Mouse (Mus musculus) heart, postnatal 36 days (tissue): Measurements from ENCODE around the gene Garem2. TPM values are rescaled to one million over a fixed set of nuclear protein-coding genes. Genes with fewer than 3 reads are reported as not detected.
"Not testable (repeated sequence)": the region's sequence is repeated elsewhere in the genome, so short reads cannot be mapped to it uniquely, and the experiment has no call there.

Experiments used
- DNase-seq, 2 experiments: peaks; one replicate each; pipeline ENCODE4 v3.0.0; 2021 to 2022
- intact Hi-C: fragments of 180-260 bp; cut with DNase I; formaldehyde crosslinking; loops from one replicate; pipeline ENCODE4 v1.15.1; 2025
- total RNA-seq, 2 experiments: library from RNA; stranded (reverse); gene quantifications; 2 replicates each; pipeline ENCODE4 v1.2.3; 2021

The Garem2 gene
- under 1 TPM; 0.11 to 0.14 TPM for total RNA-seq

DNA sequence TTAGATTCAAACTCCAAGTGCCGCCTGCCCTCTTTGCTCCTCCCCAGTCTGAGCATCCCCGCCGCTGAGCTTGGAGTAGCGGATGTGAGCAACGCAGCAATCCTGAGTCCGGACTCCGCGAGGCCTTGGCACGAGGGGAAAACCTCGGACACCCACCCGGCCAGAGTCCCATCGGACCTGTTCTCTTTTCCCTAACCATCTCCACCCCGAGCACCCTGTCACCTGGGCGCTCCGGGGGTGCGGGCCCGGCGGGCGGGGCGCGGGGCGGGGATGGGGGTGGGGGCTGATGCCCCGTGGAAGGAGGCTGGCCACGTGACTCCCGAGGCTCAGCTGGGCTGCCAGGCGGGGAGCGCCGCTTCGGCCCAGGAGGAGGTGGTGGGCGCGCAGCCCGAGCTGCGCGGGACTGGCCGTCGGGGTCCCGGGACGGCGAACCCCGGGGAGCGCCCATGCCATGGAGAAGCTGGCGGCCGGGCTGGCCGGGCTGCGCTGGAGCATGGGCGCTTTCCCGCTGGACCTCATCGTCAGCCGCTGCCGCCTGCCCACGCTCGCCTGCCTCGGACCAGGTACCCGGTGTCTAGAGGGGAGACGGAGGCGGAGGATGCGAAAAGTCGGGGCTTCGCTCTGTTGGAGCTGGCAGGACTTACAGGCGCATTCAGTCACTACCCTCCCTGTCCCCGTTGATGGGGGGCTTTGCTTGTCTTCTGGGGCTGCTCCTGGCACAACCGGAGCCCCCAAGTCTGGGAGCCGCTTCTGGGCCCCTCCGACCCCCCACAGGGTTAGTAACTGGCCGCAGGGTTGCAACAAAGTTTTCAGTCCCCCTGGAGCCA is at the start of gene Garem2:
TSS of gene Garem2 (plus strand) at position 321 of the 827 bp plus-strand sequence.
- intact Hi-C loops, result no loop called here
- no peak for DNase-seq

DNA sequence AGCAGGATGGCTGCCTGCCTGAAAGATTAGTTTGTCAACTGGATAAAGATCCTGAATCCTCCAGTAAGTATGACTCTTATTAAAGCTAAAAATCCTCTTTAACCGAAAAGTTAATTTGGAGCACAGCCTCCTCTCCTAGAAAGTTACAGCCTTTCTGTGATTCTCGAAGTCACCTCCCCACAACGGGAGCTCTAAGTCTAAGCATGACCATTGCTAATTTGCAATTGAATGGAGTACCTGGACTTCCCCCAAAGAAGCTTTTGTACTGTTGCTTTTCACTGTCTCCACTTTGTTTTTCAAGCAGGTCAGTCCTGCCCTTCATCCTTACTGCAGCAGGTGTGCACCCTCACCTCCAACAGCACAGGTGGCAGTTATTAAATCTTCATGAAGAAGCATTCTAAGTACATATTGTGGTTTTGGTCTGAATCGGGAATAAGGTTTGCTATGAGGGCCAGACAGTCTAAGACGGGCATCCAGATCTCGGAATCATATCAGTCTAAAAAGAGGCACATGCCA is 46.7 kb upstream of the Garem2 start:
- intact Hi-C loops, result no loop called here

DNA sequence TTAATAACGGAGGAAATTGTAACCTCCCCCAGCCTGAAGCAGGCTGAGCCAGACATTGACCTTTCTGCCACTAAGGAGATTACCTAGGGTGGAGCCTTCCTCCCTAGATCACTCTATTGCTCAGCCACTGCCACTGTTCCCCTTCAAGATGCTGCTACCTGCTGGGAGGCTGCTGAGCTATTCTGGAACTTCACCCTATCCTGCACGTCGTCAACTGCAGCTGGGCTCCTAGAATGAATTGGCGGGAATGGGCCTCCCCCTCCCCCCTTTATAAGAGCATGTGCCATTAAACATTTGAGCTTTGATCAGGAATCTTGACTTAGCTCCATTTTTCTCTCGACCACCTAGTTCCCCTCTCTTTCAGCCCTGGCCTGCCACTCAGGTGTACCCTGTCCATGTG is 45.4 kb upstream of the Garem2 start:
- intact Hi-C loops, result not testable (repeated sequence)

More for the DNA sequence above, 46.7 kb upstream of the Garem2 start:
- no peak for DNase-seq

DNA sequence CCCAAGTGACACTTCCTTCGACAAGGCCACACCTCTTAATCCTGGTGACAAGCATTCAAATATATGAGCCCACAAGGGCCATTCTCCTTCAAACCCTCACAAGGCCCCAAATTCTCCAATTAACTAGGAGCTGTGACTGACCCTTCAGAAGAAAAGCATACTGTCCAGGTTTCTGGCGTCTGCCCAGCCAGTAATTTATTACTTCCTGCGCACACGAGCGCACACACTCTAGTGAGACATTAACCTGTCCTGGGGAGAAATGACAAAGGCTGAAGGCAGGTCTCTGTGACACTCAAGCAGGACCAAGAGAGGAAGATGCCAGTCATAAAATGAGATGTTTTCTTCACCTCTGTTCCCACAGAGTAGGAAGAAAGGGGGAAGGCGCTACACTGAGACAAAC is 37.2 kb upstream of the Garem2 start:
- intact Hi-C loops, result no loop called here
- DNase-seq, result no peak

More for the DNA sequence above, 45.4 kb upstream of the Garem2 start:
- DNase-seq, result not testable (repeated sequence)

DNA sequence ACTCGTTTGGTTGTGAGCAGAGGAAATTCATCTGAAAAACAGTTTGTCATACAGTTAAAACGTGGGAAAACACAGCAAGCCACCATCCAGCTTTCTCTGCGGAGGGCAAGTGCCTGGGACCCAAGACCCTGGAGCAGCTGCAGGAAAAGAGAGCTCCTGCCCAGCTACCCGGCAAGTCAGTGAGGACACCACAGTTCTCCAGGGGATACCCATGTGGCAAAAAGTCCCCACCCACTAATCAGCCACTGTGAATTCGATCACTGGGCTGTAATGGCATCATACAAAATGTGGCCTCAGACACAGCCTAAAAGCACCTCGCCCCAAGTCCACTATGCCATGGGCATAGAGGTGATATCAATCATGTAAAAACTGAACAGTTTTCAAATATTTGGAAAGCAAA is 33.3 kb upstream of the Garem2 start:
- intact Hi-C loops, result loop anchor here (5.0 kb wide), 1 partner anchor 244 kb away; no protein-coding TSS in a partner anchor
- no peak for DNase-seq

DNA sequence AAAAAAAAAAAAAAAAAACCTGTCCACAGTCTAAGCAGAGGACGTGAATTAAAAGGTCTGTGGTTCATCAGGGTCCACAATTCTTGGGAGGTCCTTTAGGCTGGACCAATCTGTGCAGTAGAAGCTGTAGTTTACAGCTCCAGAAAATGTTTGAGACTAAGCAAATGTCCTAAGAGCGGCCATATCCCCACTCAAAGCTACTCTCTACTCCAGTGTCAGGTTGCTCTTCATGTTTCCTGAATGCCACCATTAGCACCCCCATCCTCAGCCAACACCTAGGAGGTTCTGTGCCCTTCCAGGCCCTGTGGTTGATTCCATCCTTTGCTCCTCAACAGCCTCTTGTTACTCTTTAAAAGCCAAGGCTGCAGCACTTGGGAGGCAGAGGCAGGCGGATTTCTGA is 32.6 kb upstream of the Garem2 start:
- no peak for DNase-seq
- intact Hi-C loops, result loop anchor here (5.0 kb wide), 1 partner anchor 245 kb away; no protein-coding TSS in a partner anchor

DNA sequence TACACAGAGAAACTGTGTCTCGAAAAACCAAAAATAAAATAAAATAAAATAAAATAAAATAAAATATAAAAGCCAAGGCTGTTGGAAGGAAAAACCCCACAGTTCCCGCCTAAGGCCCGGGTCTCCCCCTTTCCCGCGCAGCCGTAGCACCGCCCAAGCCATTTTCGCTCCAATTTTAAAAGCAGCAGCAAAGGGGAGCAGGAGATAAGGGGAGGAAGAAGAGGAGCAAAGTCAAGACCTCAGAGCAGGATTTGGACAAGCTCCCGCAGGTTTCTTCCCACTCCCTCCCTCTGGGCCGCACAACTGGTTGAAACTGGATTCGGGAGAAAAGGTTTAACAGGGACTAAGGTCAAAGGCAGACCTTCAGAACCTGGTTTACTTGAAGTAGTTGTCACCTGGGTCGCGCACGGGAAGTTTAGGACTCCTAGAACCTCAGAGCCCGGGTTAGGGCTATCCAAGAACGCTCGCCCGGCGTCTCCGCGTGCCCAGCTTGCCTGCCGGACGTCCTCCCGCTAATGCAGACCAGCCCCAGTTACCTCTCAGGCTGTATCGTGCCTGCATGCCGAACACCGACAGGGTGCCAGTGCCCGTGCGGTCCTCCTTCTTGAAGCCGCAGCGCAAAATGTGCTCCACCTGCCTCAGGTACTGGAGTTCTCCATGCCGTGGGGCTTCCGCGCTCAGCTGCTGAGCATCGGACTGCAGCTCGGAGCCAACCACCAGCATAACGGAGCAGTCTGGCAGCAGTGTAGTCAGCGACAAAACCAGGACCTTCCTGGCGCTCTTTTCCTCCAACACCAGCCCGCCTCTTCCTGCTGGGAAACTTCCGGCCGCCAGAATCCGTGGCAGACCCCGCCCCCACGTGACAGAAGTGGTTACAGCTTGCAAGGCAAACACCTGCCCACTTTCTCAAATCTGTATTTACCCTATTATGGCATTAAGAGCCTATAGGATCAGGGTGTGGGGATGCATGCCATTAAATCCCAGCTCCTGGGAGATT is 31.8 kb upstream of the Garem2 start, which contains the start of gene Tyms:
TSS of gene Tyms (minus strand) at position 793 of the 997 bp plus-strand sequence.
- intact Hi-C loops, result loop anchor here (5.0 kb wide), 1 partner anchor 246 kb away; no protein-coding TSS in a partner anchor
- peak; percentile 70 to 75 for DNase-seq

DNA sequence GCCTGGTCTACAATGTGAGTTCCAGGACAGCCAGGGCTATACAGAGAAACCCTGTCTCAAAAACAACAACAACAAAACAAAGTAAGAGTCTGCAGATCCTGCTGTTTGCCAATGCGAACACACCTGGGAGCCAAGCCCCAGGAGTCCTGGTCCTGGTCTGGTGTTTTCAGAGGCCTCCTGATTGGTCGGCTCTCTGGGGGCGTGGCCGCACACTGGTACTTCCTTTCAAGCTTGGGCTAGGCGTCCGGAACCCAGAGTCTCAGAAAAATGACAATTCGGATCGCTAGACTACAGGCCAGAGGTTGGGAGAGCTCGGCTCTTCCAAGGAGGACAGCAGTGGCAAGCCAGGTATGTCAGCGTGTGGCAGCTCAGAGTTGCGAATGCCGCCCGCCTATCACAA is 12.3 kb upstream of the Garem2 start:
- no peak for DNase-seq
- intact Hi-C loops, result no loop called here

DNA sequence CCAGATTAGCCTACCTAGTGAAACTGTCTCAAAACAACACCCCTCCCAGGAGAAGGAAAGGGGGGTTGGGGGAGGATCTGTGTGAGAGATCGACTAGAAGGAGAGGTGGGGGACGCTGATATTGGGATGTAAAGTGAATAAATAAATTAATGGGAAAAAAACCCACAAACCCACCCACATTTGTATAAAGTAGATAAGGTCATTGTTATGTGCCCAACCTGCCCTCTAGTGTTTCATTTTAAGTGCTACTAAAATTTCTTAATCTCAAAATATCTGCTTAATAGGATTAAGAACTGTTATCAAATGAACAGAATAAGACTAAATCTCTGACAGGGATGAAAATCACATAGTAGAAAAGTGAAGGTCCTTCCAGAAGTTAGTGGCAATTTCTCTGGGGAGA is 10.6 kb upstream of the Garem2 start:
- intact Hi-C loops, result no loop called here
- no peak for DNase-seq

DNA sequence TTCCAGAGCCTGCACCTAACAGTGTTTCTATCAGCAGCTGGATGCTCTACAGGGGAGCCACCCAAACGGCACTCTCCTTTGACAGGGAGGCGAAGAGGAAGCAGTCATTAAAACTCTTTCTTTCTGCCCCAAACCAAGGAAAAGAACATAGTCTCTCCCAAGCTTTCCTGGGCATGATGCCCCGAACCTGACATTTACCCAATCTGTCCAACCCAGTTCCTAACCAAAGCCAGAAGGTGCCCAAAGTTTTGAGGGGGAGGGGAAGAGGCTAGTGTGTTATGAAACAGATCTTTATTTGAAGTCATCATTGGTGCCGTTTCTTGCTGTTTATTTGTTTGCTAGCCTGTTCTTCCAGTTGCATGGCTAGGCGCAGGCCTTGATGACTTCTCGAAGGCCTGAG is 9.2 kb upstream of the Garem2 start:
- no peak for DNase-seq
- intact Hi-C loops, result no loop called here

DNA sequence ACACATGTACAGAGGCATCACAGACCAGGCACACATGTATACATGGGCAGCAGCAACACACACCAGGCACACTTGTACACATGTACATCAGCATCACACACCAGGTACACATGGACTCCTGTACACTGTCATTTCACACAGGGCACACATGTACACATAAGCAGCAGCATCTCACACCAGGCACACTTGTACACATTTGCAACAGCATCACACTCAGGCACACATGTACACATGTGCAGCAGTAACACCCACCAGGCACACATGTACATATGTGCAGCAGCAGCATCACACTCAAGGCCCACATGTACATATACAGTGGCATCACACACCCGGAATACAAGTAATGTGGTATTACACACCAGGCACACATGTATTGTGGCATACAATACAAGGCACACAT is 6.7 kb upstream of the Garem2 start:
- no peak for DNase-seq
- intact Hi-C loops, result no loop called here

DNA sequence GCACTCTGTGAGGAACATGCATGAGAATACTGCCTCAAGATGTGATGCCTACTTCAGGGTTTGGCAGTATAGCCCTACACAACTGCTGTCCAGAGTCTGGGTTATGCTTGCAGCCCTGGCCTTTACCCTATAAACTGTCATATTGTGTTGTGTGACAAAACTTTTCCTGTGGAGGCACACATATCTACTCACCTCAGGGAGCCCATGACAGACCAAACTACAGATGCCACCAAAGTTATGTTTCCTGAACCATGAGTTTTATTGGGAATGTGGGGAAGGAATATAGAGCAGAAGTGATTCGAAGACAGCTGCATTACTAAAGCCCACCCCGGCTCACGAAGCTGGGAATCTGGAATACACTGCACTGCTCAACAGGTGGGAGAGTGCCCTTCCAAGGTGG is 1.6 kb upstream of the Garem2 start:
- no peak for DNase-seq
- intact Hi-C loops, result no loop called here

DNA sequence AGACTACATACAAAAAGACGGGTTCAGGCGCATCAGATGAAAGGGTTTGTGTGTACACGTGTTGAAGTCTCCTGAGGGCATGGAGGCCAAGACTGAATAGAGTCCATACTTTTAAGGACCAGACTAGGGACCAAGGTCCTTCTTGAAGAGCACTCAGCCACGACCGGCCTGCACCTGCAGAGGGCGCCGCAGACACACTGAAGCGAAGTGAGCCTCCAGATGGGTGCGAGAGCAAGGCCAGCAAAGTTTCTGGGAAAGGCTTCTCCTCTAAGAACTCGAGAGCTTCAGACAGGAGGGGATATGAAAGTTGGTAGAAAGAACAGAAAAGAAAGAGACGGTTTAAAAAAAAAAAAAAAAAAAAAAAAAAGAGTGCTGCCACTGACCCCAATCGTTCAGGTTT is 622 bp upstream of the Garem2 start:
- DNase-seq, result peak in 1 of 2 experiments; percentile 59
- intact Hi-C loops, result no loop called here

DNA sequence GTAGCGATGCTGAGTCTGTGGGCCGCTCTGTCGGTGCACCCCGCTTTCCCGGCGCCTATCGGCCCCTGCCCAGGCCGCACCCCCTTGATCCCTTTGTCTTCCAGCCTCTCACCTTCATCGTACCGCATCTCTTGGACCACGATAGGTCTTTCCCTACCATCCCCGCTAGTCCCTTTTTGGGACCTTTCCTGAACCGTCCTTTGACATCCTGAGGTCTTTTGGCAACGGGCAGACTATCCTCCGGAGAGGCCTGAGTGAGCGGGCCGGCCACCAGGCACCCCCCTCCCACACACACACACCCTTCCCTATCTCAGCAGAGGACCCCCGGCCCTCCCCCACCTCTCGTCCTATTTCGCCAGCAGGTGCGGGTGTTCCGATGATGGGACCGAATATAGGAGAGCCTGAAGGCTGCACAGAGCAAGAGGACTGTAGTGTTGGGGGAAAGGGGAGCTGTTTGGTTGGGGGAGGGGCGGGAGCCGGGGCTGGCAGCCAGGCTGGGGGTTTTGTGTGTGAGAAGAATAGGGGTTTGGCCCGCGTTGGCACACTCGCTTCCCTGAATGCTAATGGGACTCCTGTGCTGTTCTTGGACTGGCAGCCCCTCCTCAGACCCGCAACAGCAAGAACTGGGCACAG is 823 bp downstream of the Garem2 start, which contains the start of gene 3110082J24Rik:
TSS of gene 3110082J24Rik (minus strand) at position 419 of the 633 bp plus-strand sequence.
- intact Hi-C loops, result no loop called here
- DNase-seq, result no peak

DNA sequence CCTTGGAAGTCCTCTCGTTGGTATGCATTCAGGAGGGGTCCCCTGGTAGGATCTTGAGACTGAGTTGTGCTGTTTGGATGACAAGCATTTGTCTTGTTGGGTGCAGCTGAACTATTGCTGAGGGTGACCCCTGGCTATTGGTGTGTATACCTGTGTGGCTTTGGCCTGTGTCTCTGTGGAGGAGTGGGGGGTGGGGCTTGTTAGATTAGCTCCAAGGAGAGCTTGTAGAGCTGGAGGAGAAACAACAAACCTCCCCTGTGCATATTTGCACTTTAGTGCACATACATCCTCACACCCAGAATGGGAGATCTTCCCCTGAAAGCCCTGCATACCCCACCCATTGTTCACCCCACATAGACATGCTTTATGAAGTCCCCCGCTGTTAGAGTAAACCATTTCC is 1.8 kb downstream of the Garem2 start:
- no peak for DNase-seq
- intact Hi-C loops, result no loop called here

DNA sequence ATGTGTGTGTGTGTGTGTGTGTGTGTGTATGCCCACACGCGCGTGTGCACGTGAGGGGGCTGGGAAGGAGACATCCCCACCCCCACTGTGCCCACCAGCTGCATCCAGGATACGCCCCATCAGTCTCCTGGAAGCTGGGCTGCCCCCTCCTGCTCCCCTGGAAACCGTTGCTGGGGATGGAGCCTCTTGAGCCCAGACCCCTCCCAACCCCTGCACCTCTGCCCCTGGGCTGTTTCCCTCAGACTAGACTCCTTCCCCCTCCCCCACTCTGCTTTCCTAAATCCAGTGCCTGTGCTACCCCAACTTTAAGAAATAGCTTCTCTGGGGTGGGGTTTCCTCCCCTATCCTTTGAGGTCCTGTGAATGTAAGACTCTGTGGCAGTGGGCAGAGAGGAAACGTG is 2.2 kb downstream of the Garem2 start:
- DNase-seq, result no peak
- intact Hi-C loops, result no loop called here

DNA sequence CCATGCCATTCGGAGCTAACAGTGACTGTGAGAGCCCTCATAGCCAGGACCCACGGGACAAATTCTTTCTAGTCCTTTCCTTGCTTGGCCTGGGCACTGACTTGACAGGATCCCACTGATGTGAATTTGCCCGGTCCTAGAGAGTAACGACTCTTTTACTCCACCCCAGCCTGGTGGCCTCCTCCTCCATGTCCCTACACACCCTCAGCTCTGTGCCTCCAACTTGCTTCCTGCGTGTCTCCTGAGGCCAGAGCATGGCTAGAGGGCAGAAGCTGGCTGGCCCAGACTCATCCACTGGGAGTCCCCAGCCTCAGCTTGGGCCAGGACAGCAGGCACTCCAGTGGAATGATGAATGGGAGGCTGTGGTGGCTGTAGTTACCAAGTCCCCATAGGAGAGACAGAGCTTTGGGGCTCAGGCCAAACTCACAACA is 2.7 kb downstream of the Garem2 start:
- DNase-seq, result no peak
- intact Hi-C loops, result no loop called here

DNA sequence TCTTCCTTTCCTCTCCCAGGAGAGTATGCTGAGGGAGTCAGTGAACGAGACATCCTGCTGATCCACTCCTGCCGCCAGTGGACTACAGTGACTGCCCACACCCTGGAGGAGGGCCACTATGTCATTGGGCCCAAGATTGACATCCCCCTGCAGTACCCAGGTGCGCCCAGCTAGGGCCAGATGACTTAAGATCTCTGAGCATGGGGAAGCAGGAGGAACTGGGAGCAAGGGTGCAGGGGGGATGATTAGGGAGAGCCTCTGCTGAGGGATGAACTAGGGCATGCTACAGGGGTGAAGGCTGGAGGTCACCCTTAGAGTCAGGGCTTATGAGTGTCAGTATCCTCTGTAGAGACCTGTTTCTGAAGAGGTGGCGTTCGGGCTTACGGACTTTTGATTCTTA is 3.3 kb downstream of the Garem2 start:
- intact Hi-C loops, result no loop called here
- DNase-seq, result no peak

DNA sequence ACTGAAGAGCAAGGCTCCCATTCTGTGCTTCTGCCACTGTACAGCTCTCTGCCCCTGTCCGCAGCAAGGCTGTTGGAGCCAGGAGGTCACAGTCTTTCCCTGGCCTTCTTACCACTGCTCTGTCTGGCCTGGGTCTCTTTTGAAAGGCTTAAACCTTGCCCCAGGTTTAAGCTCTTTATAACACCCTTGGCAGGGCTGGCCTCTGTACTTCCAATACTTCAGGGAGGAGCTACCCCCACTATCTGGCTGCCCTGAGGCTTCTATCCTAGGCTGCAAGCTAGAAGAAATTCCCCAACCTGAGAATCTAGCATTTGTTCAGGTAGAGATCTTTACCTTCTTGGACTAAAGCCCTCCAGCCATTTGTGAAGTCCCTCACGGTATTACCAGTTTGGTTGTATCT is 4.9 kb downstream of the Garem2 start:
- intact Hi-C loops, result loop anchor here (5.0 kb wide), 1 partner anchor 288 kb away; no protein-coding TSS in a partner anchor
- DNase-seq, result no peak
